Mouse (Mus musculus): ENCODE data around the gene Ruvbl2. TPM values are rescaled to one million over a fixed set of nuclear protein-coding genes. Genes with fewer than 3 reads are reported as not detected.
"Not testable (repeated sequence)": the region's sequence is repeated elsewhere in the genome, so short reads cannot be mapped to it uniquely, and the experiment has no call there.

Gene Ruvbl2
- polyA plus RNA-seq, 1 experiment: 244 TPM

DNA sequence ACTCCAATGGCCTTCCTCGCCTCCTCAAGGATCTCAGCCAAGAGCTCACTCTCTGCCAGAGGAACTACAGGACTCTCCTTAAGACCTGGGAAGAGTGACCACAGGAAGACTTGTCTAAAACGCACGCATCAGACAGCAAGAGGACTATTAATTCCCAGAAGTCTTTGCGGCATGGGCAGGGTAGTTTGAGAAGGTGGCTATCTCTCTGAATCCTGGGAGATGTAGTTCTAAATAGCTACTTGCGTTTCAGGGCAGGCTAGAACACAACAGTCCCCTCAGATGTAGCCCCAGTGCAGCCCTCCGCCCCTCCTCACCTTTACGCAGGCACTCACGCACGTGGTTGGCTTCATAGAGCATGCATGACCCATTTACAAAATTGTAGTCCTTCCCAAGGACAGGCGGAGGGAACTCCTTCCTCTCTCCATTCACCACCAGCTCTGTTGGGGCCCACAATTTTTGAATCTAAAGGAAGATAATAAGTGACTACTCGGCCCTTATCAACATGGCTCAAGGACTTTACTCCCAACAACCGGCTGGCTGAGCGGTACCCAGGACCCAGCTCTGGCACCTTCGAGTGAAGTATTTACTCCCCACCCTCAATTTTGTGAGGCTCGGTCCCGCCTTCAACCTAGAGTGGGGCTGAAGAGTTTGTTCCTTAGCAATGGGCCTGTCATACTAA is 37.5 kb upstream of the Ruvbl2 start:
- no peaks in the 10 kb centered on the region for H3K27me3 ChIP-seq (replicated peaks)
- H3K36me3 ChIP-seq (replicated peaks; ENCODE audit: low read length): no peaks in the 10 kb centered on the region
- peak overlapping the region; percentile 72 for H3K4me3 ChIP-seq (replicated peaks)
- 0 out of 2 replicates have a peak, but pooled peaks cover 3% of the 10 kb centered on the region for H3K9me3 ChIP-seq
- TF ChIP-seq FLI1 (IDR thresholded peaks at IDR 0.05; ENCODE audit: low read length) (no peak), GATA1 (IDR thresholded peaks at IDR 0.05; ENCODE audit: borderline replicate concordance, low read length) (no peak)
- H3K4me1 ChIP-seq: peaks cover 32% of the 10 kb centered on the region

DNA sequence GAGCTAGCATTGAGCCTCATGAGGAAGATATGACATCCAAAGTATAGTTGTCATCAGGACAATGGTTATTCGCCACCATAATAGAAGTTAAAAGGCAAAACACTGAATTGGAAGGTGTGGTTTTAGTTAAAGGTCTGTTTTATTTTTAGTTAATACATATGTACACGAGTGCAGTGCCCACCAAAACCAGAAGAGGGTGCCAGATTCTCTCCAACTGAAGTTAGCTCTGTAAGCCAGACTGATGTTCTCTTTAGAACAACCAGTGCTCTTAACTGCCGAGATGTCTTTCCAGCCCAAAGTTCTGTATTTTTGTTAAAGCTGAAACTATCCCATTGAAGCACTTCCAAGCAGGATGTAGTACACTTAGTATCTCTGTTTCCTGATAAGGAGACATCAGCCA is 33.0 kb upstream of the Ruvbl2 start:
- Histone ChIP-seq H3K4me1 (peaks cover 45% of the 10 kb centered on the region), H3K4me3 (replicated peaks) (peak overlapping the region; percentile 9), H3K27me3 (replicated peaks) (no peaks in the 10 kb centered on the region), H3K9me3 (peaks cover 3% of the 10 kb centered on the region; the same call in 1 of the 2 replicates), H3K36me3 (replicated peaks; ENCODE audit: low read length) (peaks cover 4% of the 10 kb centered on the region)
- no peak for TF ChIP-seq FLI1 (IDR thresholded peaks at IDR 0.05; ENCODE audit: low read length)
- TF ChIP-seq GATA1 (IDR thresholded peaks at IDR 0.05; ENCODE audit: borderline replicate concordance, low read length): no peak

DNA sequence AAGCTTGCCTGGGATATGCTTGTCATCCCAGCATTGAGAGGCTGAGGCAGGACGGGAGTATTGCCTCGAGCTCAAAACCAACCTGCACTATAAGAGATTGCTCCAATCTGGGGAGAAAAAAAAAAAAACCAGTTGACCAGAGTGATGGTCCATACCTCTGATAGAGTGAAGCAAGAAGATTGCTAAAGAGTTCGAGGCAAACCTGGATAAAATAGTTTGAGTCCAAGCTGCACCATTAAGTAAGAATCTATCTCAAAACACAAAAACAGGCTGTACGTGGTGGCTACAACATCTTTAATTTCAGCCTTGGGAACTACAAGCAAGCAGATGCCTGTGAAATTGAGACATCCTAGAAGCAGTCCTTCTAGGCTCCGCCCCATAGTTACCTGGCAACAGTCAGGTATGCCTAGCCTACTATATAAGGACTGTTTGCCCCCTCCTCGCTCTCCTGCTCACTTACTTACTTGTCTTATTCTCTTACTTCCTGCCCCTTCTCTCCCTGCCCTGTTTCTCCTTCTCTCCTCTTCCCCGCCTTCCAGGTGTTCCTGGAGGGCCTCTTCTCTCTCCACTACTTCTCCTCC is 29.3 kb upstream of the Ruvbl2 start:
- H3K4me1 ChIP-seq: peaks cover 71% of the 10 kb centered on the region
- TF ChIP-seq GATA1 (IDR thresholded peaks at IDR 0.05; ENCODE audit: borderline replicate concordance, low read length) (no peak), FLI1 (IDR thresholded peaks at IDR 0.05; ENCODE audit: low read length) (no peak)
- peak overlapping the region; percentile 96 for H3K4me3 ChIP-seq (replicated peaks)
- H3K9me3 ChIP-seq: no peaks in the 10 kb centered on the region; the same call in 1 of the 2 replicates
- H3K36me3 ChIP-seq (replicated peaks; ENCODE audit: low read length): peaks cover 39% of the 10 kb centered on the region
- no peaks in the 10 kb centered on the region for H3K27me3 ChIP-seq (replicated peaks)

DNA sequence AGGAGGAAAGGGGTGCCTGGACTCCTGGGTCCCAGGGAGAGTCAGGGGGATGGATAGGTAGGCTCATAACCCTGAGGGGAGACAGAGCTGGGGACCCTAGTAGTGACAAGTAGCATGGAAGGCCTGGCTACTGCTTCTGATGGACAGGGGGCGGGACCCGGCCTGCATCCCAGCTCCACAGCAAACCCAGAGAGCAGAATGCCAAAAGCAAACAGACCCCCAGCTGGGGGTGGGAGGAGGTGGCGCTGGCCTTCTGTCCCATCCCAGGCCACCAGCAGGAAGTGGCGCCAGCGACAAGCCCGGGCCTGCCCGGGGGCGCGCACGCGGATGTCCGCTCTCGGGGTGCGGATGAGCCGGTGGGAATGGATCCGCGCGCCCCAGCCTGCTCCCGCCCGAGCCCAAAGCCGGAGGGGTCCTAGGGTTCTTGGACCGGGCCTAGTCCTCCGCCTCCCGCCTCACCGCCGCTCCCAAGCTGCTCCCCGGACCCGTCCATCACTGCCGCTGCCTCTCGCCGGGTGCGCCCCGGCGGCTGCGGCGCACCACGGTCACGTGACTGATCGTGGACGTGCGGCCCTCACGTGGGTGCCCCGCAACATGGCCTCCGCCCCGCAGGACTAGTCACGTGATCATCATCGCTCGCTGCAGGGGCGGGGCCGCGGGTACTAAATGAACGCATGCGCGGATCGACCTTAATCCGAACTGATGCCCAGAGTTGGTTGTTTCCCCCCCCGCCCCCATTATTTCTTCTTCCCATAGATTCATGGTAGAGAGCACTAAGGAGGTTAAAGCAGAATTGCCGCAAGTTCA is 28.6 kb upstream of the Ruvbl2 start, which contains the start of gene Bax:
Gene Bax, minus strand, starts transcription at position 616 of the 807 bp plus-strand sequence.
- Histone ChIP-seq H3K4me3 (replicated peaks) (peak within 1 kb of the TSS; percentile 96), H3K36me3 (replicated peaks; ENCODE audit: low read length) (peaks cover 46% of the 10 kb centered on the region), H3K9me3 (no peaks in the 10 kb centered on the region; the same call in 1 of the 2 replicates), H3K27me3 (replicated peaks) (no peaks in the 10 kb centered on the region), H3K4me1 (peaks cover 73% of the 10 kb centered on the region)
- TF ChIP-seq FLI1 (IDR thresholded peaks at IDR 0.05; ENCODE audit: low read length) (no peak), GATA1 (IDR thresholded peaks at IDR 0.05; ENCODE audit: borderline replicate concordance, low read length) (no peak)

DNA sequence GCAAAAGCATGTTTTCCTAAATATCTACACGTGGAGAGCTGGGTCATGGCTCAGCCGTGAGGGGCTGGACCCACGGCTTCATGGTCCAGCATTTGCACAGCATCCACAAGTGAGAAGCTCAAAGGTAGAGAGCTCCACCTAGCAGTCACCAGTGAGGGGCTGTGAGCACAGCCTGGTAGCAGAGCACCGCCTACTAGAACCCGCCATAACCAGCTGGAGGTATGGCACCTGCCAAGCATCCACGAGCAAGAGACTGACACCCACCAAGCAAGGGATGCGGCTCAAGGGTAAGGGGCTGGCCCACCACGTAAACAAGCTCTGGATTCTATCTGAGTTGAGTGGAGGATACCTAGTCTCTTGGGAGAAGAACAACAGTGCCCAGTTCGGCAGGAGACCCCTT is 27.7 kb upstream of the Ruvbl2 start:
- Histone ChIP-seq H3K4me1 (peaks cover 73% of the 10 kb centered on the region), H3K9me3 (no peaks in the 10 kb centered on the region; the same call in 1 of the 2 replicates), H3K4me3 (replicated peaks) (peak overlapping the region; percentile 96), H3K36me3 (replicated peaks; ENCODE audit: low read length) (peaks cover 52% of the 10 kb centered on the region), H3K27me3 (replicated peaks) (no peaks in the 10 kb centered on the region)
- no peak for TF ChIP-seq GATA1 (IDR thresholded peaks at IDR 0.05; ENCODE audit: borderline replicate concordance, low read length)
- TF ChIP-seq FLI1 (IDR thresholded peaks at IDR 0.05; ENCODE audit: low read length): no peak

DNA sequence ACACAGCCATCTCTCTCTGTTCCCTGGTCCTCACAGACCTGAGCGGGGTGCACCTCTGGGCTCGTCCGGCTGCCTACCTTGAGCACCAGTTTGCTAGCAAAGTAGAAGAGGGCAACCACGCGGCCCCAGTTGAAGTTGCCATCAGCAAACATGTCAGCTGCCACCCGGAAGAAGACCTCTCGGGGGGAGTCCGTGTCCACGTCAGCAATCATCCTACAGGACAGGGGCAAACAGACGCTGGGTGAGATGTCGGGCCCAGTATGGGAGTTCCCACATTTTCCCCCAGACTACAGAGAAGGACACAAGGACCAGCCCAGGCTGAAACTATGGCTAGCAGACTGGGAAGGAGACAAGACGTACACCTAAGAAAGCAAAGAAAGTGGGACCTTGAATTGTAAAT is 27.2 kb upstream of the Ruvbl2 start:
- no peaks in the 10 kb centered on the region; the same call in 1 of the 2 replicates for H3K9me3 ChIP-seq
- TF ChIP-seq FLI1 (IDR thresholded peaks at IDR 0.05; ENCODE audit: low read length) (no peak), GATA1 (IDR thresholded peaks at IDR 0.05; ENCODE audit: borderline replicate concordance, low read length) (no peak)
- H3K27me3 ChIP-seq (replicated peaks): no peaks in the 10 kb centered on the region
- H3K36me3 ChIP-seq (replicated peaks; ENCODE audit: low read length): peaks cover 56% of the 10 kb centered on the region
- H3K4me3 ChIP-seq (replicated peaks): peak overlapping the region; percentile 96
- H3K4me1 ChIP-seq: peaks cover 77% of the 10 kb centered on the region

DNA sequence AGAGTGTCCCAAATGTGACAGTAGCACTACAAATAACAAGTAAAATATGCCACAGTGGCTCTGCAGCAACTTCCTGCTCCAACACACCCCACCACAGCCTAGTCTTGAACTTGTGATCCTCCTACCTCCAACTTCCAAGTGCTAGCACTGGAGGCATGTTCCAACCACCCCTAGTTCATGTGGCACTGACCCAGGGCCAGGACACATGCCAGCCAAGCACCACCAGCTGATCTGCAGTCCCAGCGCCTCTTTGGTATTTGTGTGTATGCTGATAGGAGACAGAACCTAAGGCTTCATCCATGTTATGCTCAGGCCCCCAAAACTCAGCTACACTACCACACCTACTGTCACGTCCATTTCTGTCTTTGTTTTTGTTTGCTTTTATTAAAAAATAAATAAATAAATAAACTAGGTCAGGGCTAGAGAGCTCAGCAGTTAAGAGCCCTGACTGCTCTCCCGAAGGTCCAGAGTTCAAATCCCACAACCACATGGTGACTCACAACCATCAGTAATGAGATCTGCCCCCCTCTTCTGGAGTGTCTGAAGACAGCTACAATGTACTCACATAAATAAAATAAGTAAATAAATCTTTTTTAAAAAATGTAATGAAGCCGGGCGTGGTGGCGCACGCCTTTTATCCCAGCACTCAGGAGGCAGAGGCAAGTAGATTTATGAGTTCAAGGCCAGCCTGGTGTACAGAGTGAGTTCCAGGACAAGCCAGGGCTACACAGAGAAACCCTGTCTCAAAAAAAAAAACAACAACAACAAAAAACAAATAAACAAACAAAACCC is 26.3 kb upstream of the Ruvbl2 start:
- Histone ChIP-seq H3K4me3 (replicated peaks) (peak overlapping the region; percentile 84), H3K27me3 (replicated peaks) (no peaks in the 10 kb centered on the region), H3K36me3 (replicated peaks; ENCODE audit: low read length) (peaks cover 58% of the 10 kb centered on the region), H3K9me3 (no peaks in the 10 kb centered on the region; the same call in 1 of the 2 replicates), H3K4me1 (peaks cover 78% of the 10 kb centered on the region)
- no peak for TF ChIP-seq FLI1 (IDR thresholded peaks at IDR 0.05; ENCODE audit: low read length)
- no peak for TF ChIP-seq GATA1 (IDR thresholded peaks at IDR 0.05; ENCODE audit: borderline replicate concordance, low read length)

DNA sequence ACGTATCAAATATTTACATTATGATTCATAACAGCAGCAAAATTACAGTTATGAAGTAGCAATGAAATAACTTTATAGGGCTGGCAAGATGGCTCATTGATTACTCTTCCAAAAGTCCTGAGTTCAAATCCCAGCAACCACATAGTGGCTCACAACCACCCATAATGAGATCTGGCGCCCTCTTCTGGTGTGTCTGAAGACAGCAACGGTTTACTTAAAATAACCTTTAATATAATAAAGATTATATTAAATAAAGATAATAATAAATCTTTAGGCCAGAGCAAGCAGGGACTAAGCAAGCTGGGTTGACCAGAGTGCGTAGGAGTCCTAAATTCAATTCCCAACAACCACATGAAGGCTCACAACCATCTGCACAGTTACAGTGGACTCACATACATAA is 25.0 kb upstream of the Ruvbl2 start:
- peaks cover 74% of the 10 kb centered on the region for H3K4me1 ChIP-seq
- H3K36me3 ChIP-seq (replicated peaks; ENCODE audit: low read length): peaks cover 70% of the 10 kb centered on the region
- H3K4me3 ChIP-seq (replicated peaks); H3K9me3 ChIP-seq; H3K27me3 ChIP-seq (replicated peaks): not testable (repeated sequence)

DNA sequence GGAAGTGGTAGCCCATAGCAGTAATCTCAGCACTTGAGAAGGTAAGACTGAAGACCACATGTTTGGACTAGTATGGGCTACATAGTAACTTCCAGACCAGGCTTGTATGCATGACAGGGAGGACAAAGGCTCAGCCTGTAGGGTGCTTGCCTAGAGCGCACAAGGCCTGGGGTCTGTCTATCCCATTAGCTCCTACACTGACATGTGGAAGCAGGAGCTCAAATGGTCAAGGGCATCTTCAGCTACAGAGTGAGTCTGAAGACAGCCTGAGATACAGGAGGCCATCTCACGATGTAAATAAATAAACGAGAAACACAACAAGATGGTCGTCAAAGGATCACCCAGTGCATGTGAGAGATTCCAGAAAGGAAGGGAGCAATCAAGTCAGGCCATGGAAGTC is 24.4 kb upstream of the Ruvbl2 start:
- Histone ChIP-seq H3K36me3 (replicated peaks; ENCODE audit: low read length) (peaks cover 75% of the 10 kb centered on the region), H3K9me3 (no peaks in the 10 kb centered on the region), H3K4me3 (replicated peaks) (peak overlapping the region; percentile 67), H3K4me1 (peaks cover 73% of the 10 kb centered on the region), H3K27me3 (replicated peaks) (no peaks in the 10 kb centered on the region)
- TF ChIP-seq FLI1 (IDR thresholded peaks at IDR 0.05; ENCODE audit: low read length) (no peak), GATA1 (IDR thresholded peaks at IDR 0.05; ENCODE audit: borderline replicate concordance, low read length) (no peak)

Data from megakaryocyte, embryonic 14.5 days (primary cell).